Mouse (Mus musculus): ENCODE measurements around the gene Acaa1a. TPM values are rescaled to one million over a fixed set of nuclear protein-coding genes. Genes with fewer than 3 reads are reported as not detected.
"Not testable (repeated sequence)": the region's sequence is repeated elsewhere in the genome, so short reads cannot be mapped to it uniquely, and the experiment has no call there.

Gene Acaa1a
- polyA plus RNA-seq, 1 experiment from 2014 or later, result 75.5 TPM

DNA sequence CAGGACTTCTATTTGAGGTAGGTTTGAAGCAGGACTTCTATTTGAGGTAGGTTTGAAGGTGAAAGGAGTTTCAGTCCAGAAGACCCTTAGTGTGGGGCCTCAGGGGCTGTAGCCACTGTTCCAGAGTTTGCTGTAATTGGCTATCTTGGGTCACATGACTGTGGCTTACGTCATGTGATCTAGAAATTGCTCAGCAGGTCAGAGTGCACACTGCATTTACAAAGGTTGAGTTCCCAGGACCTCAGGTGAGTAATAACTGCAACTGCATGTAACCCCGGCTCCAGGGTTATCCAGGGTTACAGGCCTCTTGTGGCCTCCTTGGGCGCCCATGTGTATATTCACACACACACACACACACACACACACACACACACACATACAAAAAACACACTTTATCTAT lies 28.9 kb downstream of the Acaa1a start:
- Histone ChIP-seq H3K36me3 (peaks cover 22% of the 10 kb centered on the region), H3K27ac (replicated peaks) (no peak overlapping the region), H3K4me3 (no peak overlapping the region), H3K9me3 (replicated peaks) (no peaks in the 10 kb centered on the region), H3K4me1 (no peaks in the 10 kb centered on the region), H3K27me3 (ENCODE audit: low read depth, poor library complexity, severe bottlenecking) (no peaks in the 10 kb centered on the region)
- WGBS, result 90% methylated on average over 3 of the region's 3 CpGs
- no peak for DNase-seq (ENCODE audit: low spot score)

DNA sequence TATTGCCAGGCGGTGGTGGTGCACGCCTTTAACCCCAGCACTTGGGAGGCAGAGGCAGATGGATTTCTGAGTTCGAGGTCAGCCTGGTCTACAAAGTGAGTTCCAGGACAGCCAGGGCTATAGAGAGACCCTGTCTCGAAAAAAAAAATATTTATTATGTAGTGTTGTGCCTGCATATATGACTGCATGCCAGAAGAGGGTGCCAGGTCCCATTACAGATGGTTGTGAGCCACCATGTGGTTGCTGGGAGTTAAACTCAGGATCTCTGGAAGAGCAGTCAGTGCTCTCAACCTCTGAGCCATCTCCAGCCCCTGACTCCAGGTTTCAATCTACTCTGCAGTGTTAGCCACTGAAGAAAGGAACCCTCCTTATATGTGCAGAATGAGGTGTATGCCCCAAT lies 31.3 kb downstream of the Acaa1a start:
- 84% methylated on average over 4 of the region's 4 CpGs for WGBS
- H3K4me1 ChIP-seq; H3K27me3 ChIP-seq (ENCODE audit: low read depth, poor library complexity, severe bottlenecking); H3K4me3 ChIP-seq; H3K9me3 ChIP-seq (replicated peaks); H3K27ac ChIP-seq (replicated peaks); DNase-seq (ENCODE audit: low spot score): not testable (repeated sequence)
- peaks cover 24% of the 10 kb centered on the region for H3K36me3 ChIP-seq

DNA sequence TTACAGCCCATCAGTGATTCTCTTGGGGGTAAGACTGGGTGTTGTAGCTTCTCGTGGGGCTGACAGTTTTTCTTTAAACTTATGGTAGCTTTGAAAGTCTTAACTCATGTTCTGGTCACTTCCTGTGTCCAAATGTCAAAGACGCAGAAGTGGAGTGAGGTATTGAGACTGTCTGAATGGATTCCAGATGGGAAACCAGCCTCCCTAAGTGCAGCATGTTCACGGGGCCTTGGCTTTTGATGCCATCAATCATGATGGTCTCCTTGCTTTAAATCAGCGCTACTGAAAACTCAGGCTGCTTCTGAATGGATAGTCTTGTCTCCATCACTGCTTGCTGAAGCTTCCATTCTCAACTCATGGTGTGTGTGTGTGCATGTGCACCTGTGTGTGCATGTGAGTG lies 31.8 kb downstream of the Acaa1a start:
- no peaks in the 10 kb centered on the region for H3K9me3 ChIP-seq (replicated peaks)

DNA sequence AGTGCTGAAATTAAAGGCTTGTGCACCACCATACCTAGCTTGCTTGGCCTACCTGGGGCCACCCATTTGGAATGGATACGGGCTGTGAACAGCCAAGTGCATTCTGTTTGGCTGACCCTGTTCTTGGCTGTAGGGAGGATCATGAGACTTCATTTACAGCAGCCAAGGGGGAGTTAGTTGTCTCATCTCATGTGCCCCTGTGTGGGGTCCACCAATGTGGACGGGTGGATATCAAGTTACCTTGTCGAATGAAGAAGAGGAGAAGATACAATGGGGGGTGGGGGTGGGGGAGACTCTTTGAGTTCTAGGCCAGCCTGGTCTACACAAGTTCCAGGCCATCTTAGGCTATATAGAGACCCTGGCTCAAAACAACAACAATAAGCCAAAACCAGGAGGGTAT lies 35.5 kb downstream of the Acaa1a start:
- no peak for DNase-seq (ENCODE audit: low spot score)
- 79% methylated on average over 3 of the region's 3 CpGs for WGBS
- Histone ChIP-seq H3K27me3 (ENCODE audit: low read depth, poor library complexity, severe bottlenecking) (no peaks in the 10 kb centered on the region), H3K36me3 (peaks cover 26% of the 10 kb centered on the region), H3K27ac (replicated peaks) (no peak overlapping the region), H3K4me3 (no peak overlapping the region), H3K9me3 (replicated peaks) (no peaks in the 10 kb centered on the region), H3K4me1 (no peaks in the 10 kb centered on the region)

More for the DNA sequence above, 31.8 kb downstream of the Acaa1a start:
- no peak overlapping the region for H3K4me3 ChIP-seq
- no peaks in the 10 kb centered on the region for H3K4me1 ChIP-seq
- WGBS, result 86% methylated on average over 4 of the region's 4 CpGs
- DNase-seq (ENCODE audit: low spot score), result no peak
- no peaks in the 10 kb centered on the region for H3K27me3 ChIP-seq (ENCODE audit: low read depth, poor library complexity, severe bottlenecking)
- H3K27ac ChIP-seq (replicated peaks), result no peak overlapping the region
- peaks cover 24% of the 10 kb centered on the region for H3K36me3 ChIP-seq

DNA sequence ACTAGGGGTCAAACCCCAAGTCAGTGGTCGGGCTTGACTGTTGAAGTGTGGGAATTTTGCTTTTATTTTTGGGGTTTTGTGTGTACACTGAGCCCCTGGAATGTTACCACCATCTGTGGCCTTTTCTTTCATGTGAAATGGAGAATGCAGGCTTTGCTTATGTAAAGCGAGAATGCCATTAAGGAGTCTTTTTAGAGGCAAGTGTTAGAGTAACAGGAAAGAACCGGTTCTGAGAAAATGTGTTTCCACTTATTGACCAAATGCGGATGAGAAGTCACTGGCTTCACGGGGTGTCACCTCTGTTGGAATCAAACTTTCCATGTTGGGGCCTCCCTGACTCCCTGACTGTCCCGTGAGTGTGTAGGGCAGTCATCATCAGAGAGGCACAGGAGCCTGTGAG lies 36.1 kb downstream of the Acaa1a start:
- H3K9me3 ChIP-seq (replicated peaks), result no peaks in the 10 kb centered on the region
- H3K27ac ChIP-seq (replicated peaks), result no peak overlapping the region
- H3K27me3 ChIP-seq (ENCODE audit: low read depth, poor library complexity, severe bottlenecking), result no peaks in the 10 kb centered on the region
- H3K4me1 ChIP-seq, result no peaks in the 10 kb centered on the region
- peaks cover 31% of the 10 kb centered on the region for H3K36me3 ChIP-seq
- H3K4me3 ChIP-seq, result no peak overlapping the region
- WGBS, result 72% methylated on average over 6 of the region's 6 CpGs
- no peak for DNase-seq (ENCODE audit: low spot score)

DNA sequence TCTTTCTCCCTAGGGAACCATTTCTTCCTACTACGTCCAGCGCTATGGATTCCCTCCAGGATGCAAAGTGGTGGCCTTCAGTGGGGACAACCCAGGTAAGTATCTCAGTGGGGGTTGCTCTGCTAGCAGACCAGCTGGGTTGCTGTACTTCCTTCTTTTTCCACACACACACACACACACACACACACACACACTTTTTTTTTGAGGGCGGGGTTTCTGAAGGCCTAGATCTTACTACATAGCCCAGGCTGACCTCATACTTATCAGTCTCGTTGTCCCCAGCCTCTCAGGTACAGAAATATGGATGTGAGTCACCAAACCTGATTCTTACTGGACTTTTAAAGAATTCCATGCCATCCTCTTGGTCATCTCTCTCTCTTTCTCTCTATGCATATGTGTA lies 38.8 kb downstream of the Acaa1a start:
- 95% methylated on average over 4 of the region's 4 CpGs for WGBS
- Histone ChIP-seq H3K9me3 (replicated peaks) (no peaks in the 10 kb centered on the region), H3K36me3 (peaks cover 51% of the 10 kb centered on the region), H3K4me1 (peaks cover 3% of the 10 kb centered on the region; the same call in 1 of the 2 replicates), H3K27me3 (ENCODE audit: low read depth, poor library complexity, severe bottlenecking) (no peaks in the 10 kb centered on the region), H3K27ac (replicated peaks) (no peak overlapping the region), H3K4me3 (no peak overlapping the region)
- DNase-seq (ENCODE audit: low spot score), result no peak

DNA sequence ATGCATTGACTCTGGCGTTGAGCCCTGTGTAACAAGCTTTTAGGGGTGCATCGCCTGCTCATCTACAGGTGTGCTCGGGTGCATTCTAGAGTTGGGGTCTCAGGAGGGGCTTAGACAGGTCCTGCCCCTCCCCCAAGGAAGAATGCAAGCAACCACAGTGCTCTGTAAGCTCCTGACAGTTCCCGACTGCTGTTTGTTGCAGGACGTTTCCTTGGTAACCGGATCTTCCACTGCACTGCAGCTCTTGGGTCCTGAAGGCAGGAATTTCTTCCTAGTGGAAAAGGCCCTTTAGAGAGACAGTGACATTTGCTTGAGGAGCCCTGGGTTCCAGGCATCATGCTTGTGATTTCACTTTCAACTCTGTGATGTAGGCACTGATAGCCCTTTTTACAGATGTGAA lies 43.1 kb downstream of the Acaa1a start:
- Histone ChIP-seq H3K27me3 (ENCODE audit: low read depth, poor library complexity, severe bottlenecking) (no peaks in the 10 kb centered on the region), H3K4me3 (no peak overlapping the region), H3K36me3 (peaks cover 70% of the 10 kb centered on the region), H3K9me3 (replicated peaks) (no peaks in the 10 kb centered on the region), H3K27ac (replicated peaks) (no peak overlapping the region), H3K4me1 (peaks cover 3% of the 10 kb centered on the region; the same call in 1 of the 2 replicates)
- no peak for DNase-seq (ENCODE audit: low spot score)
- WGBS, result 62% methylated on average over 6 of the region's 6 CpGs

DNA sequence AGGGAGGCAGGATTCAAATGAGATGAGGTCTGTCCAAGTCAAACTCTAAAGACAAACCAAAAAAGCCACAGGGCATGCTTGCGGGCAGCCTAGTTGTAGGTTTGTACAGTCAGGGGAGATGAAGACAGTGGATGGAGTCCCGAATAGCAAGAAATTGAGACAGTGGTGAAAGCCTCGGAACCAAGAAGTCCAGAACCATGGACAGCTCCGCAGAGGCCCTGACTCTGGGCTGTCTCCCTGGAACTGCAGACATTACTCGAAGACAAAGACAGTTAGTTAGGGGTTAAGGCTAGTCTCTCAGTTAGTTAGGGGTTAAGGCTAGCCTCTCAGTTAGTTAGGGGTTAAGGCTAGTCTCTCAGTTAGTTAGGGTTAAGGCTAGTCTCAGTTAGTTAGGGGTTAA lies 49.5 kb downstream of the Acaa1a start:
- Histone ChIP-seq H3K4me3 (no peak overlapping the region), H3K27me3 (ENCODE audit: low read depth, poor library complexity, severe bottlenecking) (no peaks in the 10 kb centered on the region), H3K9me3 (replicated peaks) (no peaks in the 10 kb centered on the region), H3K36me3 (peaks cover 42% of the 10 kb centered on the region), H3K27ac (replicated peaks) (no peak overlapping the region), H3K4me1 (no peaks in the 10 kb centered on the region)
- 55% methylated on average over 5 of the region's 5 CpGs for WGBS
- DNase-seq (ENCODE audit: low spot score), result no peak

DNA sequence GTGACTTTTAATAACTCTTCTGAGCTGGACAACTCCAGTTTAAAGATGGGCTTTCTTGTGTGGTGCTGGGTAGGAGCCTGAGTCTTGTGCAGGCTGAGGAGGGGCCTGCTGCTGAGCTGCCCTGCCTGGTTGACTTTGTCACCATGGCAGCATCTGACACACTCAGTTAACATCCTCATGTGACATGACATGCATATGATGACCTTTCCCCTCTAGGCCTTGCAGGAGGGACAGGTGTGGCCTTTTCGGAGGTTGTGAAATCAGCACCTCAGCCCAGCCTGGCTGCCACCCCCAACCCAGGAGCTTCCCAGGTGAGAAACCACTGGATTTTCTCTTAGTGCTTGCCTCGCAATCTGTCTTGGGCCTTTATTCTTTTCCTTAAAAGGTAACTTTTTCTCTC lies 50.7 kb downstream of the Acaa1a start:
- 91% methylated on average over 2 of the region's 2 CpGs for WGBS
- H3K9me3 ChIP-seq (replicated peaks), result no peaks in the 10 kb centered on the region
- H3K36me3 ChIP-seq, result peaks cover 34% of the 10 kb centered on the region
- H3K27me3 ChIP-seq (ENCODE audit: low read depth, poor library complexity, severe bottlenecking), result no peaks in the 10 kb centered on the region
- H3K27ac ChIP-seq (replicated peaks), result no peak overlapping the region
- no peak for DNase-seq (ENCODE audit: low spot score)
- no peaks in the 10 kb centered on the region for H3K4me1 ChIP-seq
- no peak overlapping the region for H3K4me3 ChIP-seq

DNA sequence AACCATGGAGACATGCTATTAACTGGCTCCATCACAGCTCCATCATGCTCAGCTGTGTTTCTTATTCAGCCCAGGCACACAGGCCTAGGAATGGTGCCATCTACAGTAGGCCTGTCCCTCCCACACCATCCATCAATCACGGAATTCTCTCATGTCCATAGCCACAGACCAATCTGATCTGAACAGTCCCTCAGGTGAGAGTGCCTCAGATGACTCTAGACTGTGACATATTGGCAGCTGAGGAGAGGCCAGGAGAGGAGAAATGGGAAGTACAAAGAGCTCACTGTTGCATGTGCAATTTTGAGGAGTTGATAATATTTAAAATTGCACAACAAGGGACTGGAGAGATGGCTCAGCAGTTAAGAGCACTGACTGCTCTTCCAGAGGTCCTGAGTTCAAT lies 55.3 kb downstream of the Acaa1a start:
- H3K27ac ChIP-seq (replicated peaks), result no peak overlapping the region
- no peaks in the 10 kb centered on the region for H3K27me3 ChIP-seq (ENCODE audit: low read depth, poor library complexity, severe bottlenecking)
- WGBS, result 92% methylated on average over 1 of the region's 1 CpGs
- H3K9me3 ChIP-seq (replicated peaks), result no peaks in the 10 kb centered on the region
- peaks cover 19% of the 10 kb centered on the region; the same call in 1 of the 2 replicates for H3K36me3 ChIP-seq
- DNase-seq (ENCODE audit: low spot score), result no peak
- no peak overlapping the region for H3K4me3 ChIP-seq
- no peaks in the 10 kb centered on the region for H3K4me1 ChIP-seq

Other genes with a start within 250 kb of the Acaa1a start
- gene Plcd1, start 246.2 kb upstream of the Acaa1a start, polyA plus RNA-seq (2016; fragmentation: Nextera tagmentation; extraction: Ambion mirVana), result 21.8 and 29.2 TPM in 2 replicates
- 0.58 and 0.82 TPM in 2 replicates for gene Dlec1, start 237.2 kb upstream of the Acaa1a start, polyA plus RNA-seq (2016; fragmentation: Nextera tagmentation; extraction: Ambion mirVana)
- gene Acaa1b, start 182.6 kb upstream of the Acaa1a start, polyA plus RNA-seq (2016; fragmentation: Nextera tagmentation; extraction: Ambion mirVana), result 1.5 and 1.9 TPM in 2 replicates
- not detected in 2 replicates for gene Gm47289, start 180.5 kb upstream of the Acaa1a start, polyA plus RNA-seq (2016; fragmentation: Nextera tagmentation; extraction: Ambion mirVana)
- not detected in 2 replicates for gene Slc22a13, start 130.6 kb upstream of the Acaa1a start, polyA plus RNA-seq (2016; fragmentation: Nextera tagmentation; extraction: Ambion mirVana)
- gene Oxsr1, start 17.2 kb upstream of the Acaa1a start, polyA plus RNA-seq (2016; fragmentation: Nextera tagmentation; extraction: Ambion mirVana), result 14.4 and 15.0 TPM in 2 replicates
- gene Myd88, start 1.7 kb downstream of the Acaa1a start, polyA plus RNA-seq (2016; fragmentation: Nextera tagmentation; extraction: Ambion mirVana), result 7.5 and 8.2 TPM in 2 replicates
- 6.9 and 7.7 TPM in 2 replicates for gene Xylb, start 17.7 kb downstream of the Acaa1a start, polyA plus RNA-seq (2016; fragmentation: Nextera tagmentation; extraction: Ambion mirVana)
- gene Slc22a14, start 25.9 kb downstream of the Acaa1a start, polyA plus RNA-seq (2016; fragmentation: Nextera tagmentation; extraction: Ambion mirVana), result not detected in 2 replicates
- gene Acvr2b, start 62.4 kb downstream of the Acaa1a start, polyA plus RNA-seq (2016; fragmentation: Nextera tagmentation; extraction: Ambion mirVana), result 63.7 and 69.9 TPM in 2 replicates
- gene Exog, start 105.3 kb downstream of the Acaa1a start, polyA plus RNA-seq (2016; fragmentation: Nextera tagmentation; extraction: Ambion mirVana), result 36.5 and 37.5 TPM in 2 replicates
- 0.12 and 0.22 TPM in 2 replicates for gene Scn5a, start 239.3 kb downstream of the Acaa1a start, polyA plus RNA-seq (2016; fragmentation: Nextera tagmentation; extraction: Ambion mirVana)